Mouse (Mus musculus) embryonic facial prominence, embryonic 14.5 days (tissue): ENCODE results near the gene Prrt3. TPM values are rescaled to one million over a fixed set of nuclear protein-coding genes. Genes with fewer than 3 reads are reported as not detected.

Source experiments
- ATAC-seq: fragments of 200-750 bp; cut with Nextera tagmentation; 2 replicates; pipeline ENCODE4 v1.8.0; 2017; ENCODE audit warnings: low read depth, moderate number of reproducible peaks, moderate TSS enrichment
- DNase-seq: peaks from one replicate; pipeline ENCODE4 v3.0.0-alpha.2; 2015; ENCODE audit warnings: low spot score
- H3K27ac ChIP-seq: fragments of 300-500 bp; sonication (generic); replicated peaks from 2 replicates; pipeline ENCODE4 v1.5.1; 2014; ENCODE audit warnings: low read depth, mild to moderate bottlenecking, low read length, moderate library complexity
- H3K27me3 ChIP-seq: fragments of 300-500 bp; sonication (generic); replicated peaks from 2 replicates; pipeline ENCODE4 v1.6.1; 2014; ENCODE audit warnings: low read length; ENCODE audit not compliant: control insufficient read depth, insufficient read depth
- H3K36me3 ChIP-seq: fragments of 300-500 bp; sonication (generic); 2 replicates; pipeline ENCODE4 v1.6.1; 2014; ENCODE audit warnings: low read length, mixed read lengths; ENCODE audit not compliant: control insufficient read depth, insufficient read depth
- H3K4me1 ChIP-seq: fragments of 300-500 bp; sonication (generic); 2 replicates; pipeline ENCODE4 v1.6.1; 2014; ENCODE audit warnings: antibody characterized with exemption, low read length; ENCODE audit not compliant: control insufficient read depth, insufficient read depth
- H3K4me2 ChIP-seq: fragments of 300-500 bp; sonication (generic); 2 replicates; pipeline ENCODE4 v1.6.1; 2014; ENCODE audit warnings: low read depth, mild to moderate bottlenecking, low read length, moderate library complexity, mixed read lengths
- H3K4me3 ChIP-seq: fragments of 300-500 bp; sonication (generic); 2 replicates; pipeline ENCODE4 v1.5.1; 2014; ENCODE audit warnings: low read depth, mild to moderate bottlenecking, low read length
- H3K9ac ChIP-seq: fragments of 300-500 bp; sonication (generic); 2 replicates; pipeline ENCODE4 v1.6.1; 2014; ENCODE audit warnings: low read depth, mild to moderate bottlenecking, low read length, moderate library complexity, mixed read lengths
- H3K9me3 ChIP-seq: fragments of 300-500 bp; sonication (generic); 2 replicates; pipeline ENCODE4 v1.6.1; 2016; ENCODE audit warnings: low read length; ENCODE audit not compliant: control insufficient read depth
- WGBS: fragments of 180-500 bp; shearing (Covaris S2); extraction: QIAGEN DNeasy Blood & Tissue Kit; methylation state at CpG from one replicate; pipeline ENCODE4 v1.1.7; 2014; 5-methylcytosine and 5-hydroxymethylcytosine counted together
- polyA plus RNA-seq: library from polyadenylated mRNA; unstranded; fragments of >200 nt; fragmentation: Nextera tagmentation; extraction: Ambion mirVana; gene quantifications from 2 replicates; pipeline ENCODE4 v1.2.1, GENCODE M21; 2014

Gene Prrt3
- polyA plus RNA-seq, 1 experiment from 2014 or later: 1.9 TPM

GRCm38 (mm10) chr6:113469021-113469420, 32.7 kb downstream of the Prrt3 start:
- peak; percentile 70 for ATAC-seq
- 7% methylated on average over 9 of the region's 9 CpGs for WGBS
- H3K36me3 ChIP-seq: no peaks in the 10 kb centered on the region
- H3K4me1 ChIP-seq: peaks cover 7% of the 10 kb centered on the region; the same call in 1 of the 2 replicates
- peak overlapping the region; percentile 39 for H3K4me3 ChIP-seq
- peaks cover 23% of the 10 kb centered on the region for H3K27me3 ChIP-seq
- peak overlapping the region; percentile 54 for H3K9ac ChIP-seq
- peak overlapping the region; percentile 66 for H3K4me2 ChIP-seq
- H3K27ac ChIP-seq: no peak overlapping the region
- H3K9me3 ChIP-seq: no peaks in the 10 kb centered on the region
- DNase-seq: peak; percentile 74

- WGBS: 63% methylated on average over 3 of the region's 3 CpGs
- H3K36me3 ChIP-seq: no peaks in the 10 kb centered on the region
- no peak overlapping the region for H3K4me3 ChIP-seq
- no peak overlapping the region for H3K27ac ChIP-seq
- H3K9me3 ChIP-seq: no peaks in the 10 kb centered on the region
- H3K4me1 ChIP-seq: peaks cover 7% of the 10 kb centered on the region; the same call in 1 of the 2 replicates
- no peak overlapping the region for H3K4me2 ChIP-seq
- H3K27me3 ChIP-seq: peaks cover 23% of the 10 kb centered on the region
- ATAC-seq: no peak
- DNase-seq: no peak
- peak overlapping the region; percentile 40; the same call in 1 of the 2 replicates for H3K9ac ChIP-seq
Measured at GRCm38 (mm10) chr6:113468512-113468911, 33.2 kb downstream of the Prrt3 start.

GRCm38 (mm10) chr6:113465602-113466001, 36.1 kb downstream of the Prrt3 start:
- ATAC-seq: no peak
- Histone ChIP-seq H3K4me2 (no peak overlapping the region), H3K9ac (peak overlapping the region; percentile 19; the same call in 1 of the 2 replicates), H3K4me1 (peaks cover 7% of the 10 kb centered on the region; the same call in 1 of the 2 replicates), H3K9me3 (no peaks in the 10 kb centered on the region), H3K4me3 (no peak overlapping the region), H3K36me3 (no peaks in the 10 kb centered on the region), H3K27ac (no peak overlapping the region), H3K27me3 (peaks cover 13% of the 10 kb centered on the region)
- 48% methylated on average over 5 of the region's 5 CpGs for WGBS
- no peak for DNase-seq

- Histone ChIP-seq H3K27me3 (no peaks in the 10 kb centered on the region), H3K9me3 (no peaks in the 10 kb centered on the region), H3K36me3 (no peaks in the 10 kb centered on the region), H3K9ac (no peak overlapping the region), H3K4me3 (no peak overlapping the region), H3K4me1 (no peaks in the 10 kb centered on the region; the same call in 1 of the 2 replicates), H3K27ac (no peak overlapping the region), H3K4me2 (no peak overlapping the region)
- ATAC-seq (no peak), DNase-seq (no peak)
- WGBS: 68% methylated on average over 7 of the region's 7 CpGs
Measured at GRCm38 (mm10) chr6:113464040-113464439, 37.7 kb downstream of the Prrt3 start.

GRCm38 (mm10) chr6:113458635-113459034, 43.1 kb downstream of the Prrt3 start:
- 57% methylated on average over 9 of the region's 10 CpGs for WGBS
- H3K4me1 ChIP-seq: no peaks in the 10 kb centered on the region
- no peak overlapping the region for H3K4me3 ChIP-seq
- no peak overlapping the region for H3K27ac ChIP-seq
- no peaks in the 10 kb centered on the region for H3K9me3 ChIP-seq
- peak overlapping the region; percentile 39 for H3K4me2 ChIP-seq
- ATAC-seq (peak; percentile 89), DNase-seq (peak; percentile 76)
- no peaks in the 10 kb centered on the region for H3K36me3 ChIP-seq
- H3K9ac ChIP-seq: no peak overlapping the region
- no peaks in the 10 kb centered on the region for H3K27me3 ChIP-seq

GRCm38 (mm10) chr6:113457952-113458534, 43.7 kb downstream of the Prrt3 start, which contains the start of gene Il17re:
TSS of gene Il17re (plus strand) at chr6:113458484.
- Histone ChIP-seq H3K4me3 (no peak within 1 kb of the TSS), H3K27me3 (no peaks in the 10 kb centered on the region), H3K4me1 (no peaks in the 10 kb centered on the region), H3K36me3 (no peaks in the 10 kb centered on the region), H3K9ac (no peak within 1 kb of the TSS), H3K4me2 (peak within 1 kb of the TSS; percentile 39), H3K9me3 (no peaks in the 10 kb centered on the region), H3K27ac (no peak within 1 kb of the TSS)
- 51% methylated on average over 10 of the region's 10 CpGs for WGBS
- ATAC-seq: no peak
- no peak for DNase-seq

GRCm38 (mm10) chr6:113455007-113455406, 46.7 kb downstream of the Prrt3 start:
- Histone ChIP-seq H3K9me3 (no peaks in the 10 kb centered on the region), H3K27ac (no peak overlapping the region), H3K27me3 (no peaks in the 10 kb centered on the region), H3K4me2 (no peak overlapping the region), H3K4me1 (no peaks in the 10 kb centered on the region), H3K4me3 (no peak overlapping the region), H3K9ac (no peak overlapping the region), H3K36me3 (no peaks in the 10 kb centered on the region)
- ATAC-seq (no peak), DNase-seq (no peak)
- 60% methylated on average over 5 of the region's 5 CpGs for WGBS

- Histone ChIP-seq H3K4me1 (no peaks in the 10 kb centered on the region), H3K27ac (no peak overlapping the region), H3K9me3 (no peaks in the 10 kb centered on the region), H3K36me3 (peaks cover 20% of the 10 kb centered on the region), H3K4me3 (no peak overlapping the region), H3K4me2 (no peak overlapping the region), H3K9ac (no peak overlapping the region; the same call in 1 of the 2 replicates), H3K27me3 (no peaks in the 10 kb centered on the region)
- peak; percentile 86 for DNase-seq
- peak; percentile 74 for ATAC-seq
- 56% methylated on average over 2 of the region's 2 CpGs for WGBS
Measured at GRCm38 (mm10) chr6:113451839-113452238, 49.9 kb downstream of the Prrt3 start.

- DNase-seq (no peak), ATAC-seq (no peak)
- Histone ChIP-seq H3K4me2 (no peak overlapping the region), H3K4me1 (peaks cover 8% of the 10 kb centered on the region; the same call in 1 of the 2 replicates), H3K9ac (no peak overlapping the region), H3K9me3 (no peaks in the 10 kb centered on the region), H3K27me3 (no peaks in the 10 kb centered on the region), H3K4me3 (no peak overlapping the region), H3K27ac (no peak overlapping the region), H3K36me3 (peaks cover 27% of the 10 kb centered on the region)
- WGBS: over 99% methylated on average over 4 of the region's 4 CpGs
Measured at GRCm38 (mm10) chr6:113447639-113448038, 54.1 kb downstream of the Prrt3 start.
